Mouse (Mus musculus) induced T-regulatory cell, adult 2 months (primary cell): ENCODE results near the gene Nlrp5.
"Not testable (repeated sequence)": the region's sequence is repeated elsewhere in the genome, so short reads cannot be mapped to it uniquely, and the experiment has no call there.

Experiments used
- DNase-seq: peaks from one replicate; pipeline ENCODE4 v3.0.0-alpha.2; 2012; ENCODE audit warnings: low read depth

Nlrp5 gene

GRCm38 (mm10) chr7:23385589-23385988, at the start of gene Nlrp5:
Nlrp5 (plus strand) TSS chr7:23385889.
- DNase-seq, result no peak

- not testable (repeated sequence) for DNase-seq
These were observed 27.4 kb upstream of the Nlrp5 start for GRCm38 (mm10) chr7:23358311-23358710.

GRCm38 (mm10) chr7:23470201-23470600, 84.5 kb downstream of the Nlrp5 start:
- not testable (repeated sequence) for DNase-seq

GRCm38 (mm10) chr7:23470832-23471231, 85.1 kb downstream of the Nlrp5 start:
- not testable (repeated sequence) for DNase-seq

- not testable (repeated sequence) for DNase-seq
These were observed 87.2 kb downstream of the Nlrp5 start for GRCm38 (mm10) chr7:23472886-23473285.
